Mouse (Mus musculus) liver, embryonic 14.5 days (tissue): ENCODE data around the gene Ifrd1. TPM values are rescaled to one million over a fixed set of nuclear protein-coding genes. Genes with fewer than 3 reads are reported as not detected.
A peak's percentile ranks its signal among the peaks of the same experiment; 100 is the strongest.

Experiments used
- ATAC-seq: fragments of 200-750 bp; cut with Nextera tagmentation; 2 replicates; pipeline ENCODE4 v1.8.0; 2017; ENCODE audit warnings: moderate number of reproducible peaks, mild to moderate bottlenecking, moderate library complexity; ENCODE audit not compliant: insufficient read depth
- DNase-seq, 3 experiments: peaks; one replicate each; pipeline ENCODE4 v3.0.0-alpha.2; 2012 to 2013; ENCODE audit warnings: low read depth in 3 of 3, low spot score in 3 of 3
- H3K27ac ChIP-seq: fragments of 300-500 bp; sonication (generic); 2 replicates; pipeline ENCODE4 v1.5.1; 2014; ENCODE audit warnings: moderate library complexity, mild to moderate bottlenecking, control low read depth, inconsistent platforms
- H3K27me3 ChIP-seq: fragments of 300-500 bp; sonication (generic); 2 replicates; pipeline ENCODE4 v1.6.1; 2014; ENCODE audit warnings: mild to moderate bottlenecking, low read length, moderate library complexity; ENCODE audit not compliant: control insufficient read depth, insufficient read depth
- H3K36me3 ChIP-seq: fragments of 300-500 bp; sonication (generic); replicated peaks from 2 replicates; pipeline ENCODE4 v1.6.1; 2014; ENCODE audit warnings: low read depth; ENCODE audit not compliant: control insufficient read depth, insufficient read depth
- H3K4me1 ChIP-seq, 2 experiments: fragments of 200-500 bp in 1 of 2; fragments of 300-500 bp in 1 of 2; sonication (generic) in 1 of 2; replicated peaks; 2 replicates each; pipeline ENCODE4 v1.6.1; 2012 to 2014; ENCODE audit warnings: antibody characterized with exemption in 1 of 2, inconsistent platforms in 1 of 2, low read length in 1 of 2; ENCODE audit not compliant: control insufficient read depth in 2 of 2, insufficient read depth in 2 of 2
- H3K4me2 ChIP-seq: fragments of 300-500 bp; sonication (generic); 2 replicates; pipeline ENCODE4 v1.6.1; 2014; ENCODE audit warnings: low read depth, mild to moderate bottlenecking, control low read depth, moderate library complexity
- H3K4me3 ChIP-seq, 2 experiments: fragments of 200-500 bp in 1 of 2; fragments of 300-500 bp in 1 of 2; sonication (generic) in 1 of 2; 2 replicates each; pipeline ENCODE4 v1.5.1; 2012 to 2014; ENCODE audit warnings: low read depth in 2 of 2, low read length in 2 of 2, mild to moderate bottlenecking in 2 of 2, control low read depth in 1 of 2, inconsistent platforms in 1 of 2, moderate library complexity in 1 of 2; ENCODE audit not compliant: insufficient read depth in 1 of 2
- H3K9ac ChIP-seq: fragments of 300-500 bp; sonication (generic); replicated peaks from 2 replicates; pipeline ENCODE4 v1.6.1; 2014; ENCODE audit warnings: mild to moderate bottlenecking, control low read depth, moderate library complexity
- H3K9me3 ChIP-seq: fragments of 300-500 bp; sonication (generic); 2 replicates; pipeline ENCODE4 v1.6.1; 2016; ENCODE audit warnings: low read length, mixed read lengths; ENCODE audit not compliant: control insufficient read depth
- CTCF ChIP-seq: IDR thresholded peaks from 2 replicates; pipeline ENCODE4 v1.5.1; 2016; ENCODE audit warnings: antibody characterized with exemption, low read depth, control low read depth
- EP300 ChIP-seq: IDR thresholded peaks from 2 replicates; pipeline ENCODE4 v1.6.1; 2016; ENCODE audit warnings: antibody characterized with exemption, low read depth
- WGBS: fragments of 180-500 bp; shearing (Covaris S2); extraction: QIAGEN DNeasy Blood & Tissue Kit; methylation state at CpG from one replicate; pipeline ENCODE4 v1.1.7; 2014; ENCODE audit not compliant: insufficient replicate concordance; 5-methylcytosine and 5-hydroxymethylcytosine counted together
- polyA plus RNA-seq, 2 experiments: library from polyadenylated mRNA; depleted of rRNA in 1 of 2; stranded (reverse) in 1 of 2; unstranded in 1 of 2; fragments of >200 nt; fragmentation: Nextera tagmentation in 1 of 2; extraction: Ambion mirVana in 1 of 2; gene quantifications; 2 replicates each; pipeline versions ENCODE4 v1.2.1 to v1.2.3; 2012 to 2014

Gene Ifrd1
- polyA plus RNA-seq, 2 experiments: 14.1 to 53.2 TPM

- H3K4me3 ChIP-seq: no peak overlapping the region
- DNase-seq (no peak), ATAC-seq (no peak)
- WGBS: 73% methylated on average over 3 of the region's 3 CpGs
- H3K36me3 ChIP-seq: peaks cover 68% of the 10 kb centered on the region
- H3K27me3 ChIP-seq: no peaks in the 10 kb centered on the region
- TF ChIP-seq EP300 (no peak), CTCF (no peak)
- no peak overlapping the region for H3K4me2 ChIP-seq
- H3K27ac ChIP-seq: no peak overlapping the region
- no peaks in the 10 kb centered on the region for H3K4me1 ChIP-seq
- H3K9me3 ChIP-seq: no peaks in the 10 kb centered on the region
- H3K9ac ChIP-seq: no peak overlapping the region
These were observed 39.3 kb downstream of the Ifrd1 start for GRCm38 (mm10) chr12:40209049-40209448.

- DNase-seq: no peak
- Histone ChIP-seq H3K9me3 (no peaks in the 10 kb centered on the region), H3K4me2 (no peak overlapping the region), H3K27ac (no peak overlapping the region), H3K9ac (no peak overlapping the region), H3K36me3 (peaks cover 67% of the 10 kb centered on the region), H3K4me3 (no peak overlapping the region), H3K27me3 (no peaks in the 10 kb centered on the region), H3K4me1 (no peaks in the 10 kb centered on the region)
- no peak for ATAC-seq
- no peak for TF ChIP-seq EP300
- TF ChIP-seq CTCF: no peak
- 79% methylated on average over 4 of the region's 4 CpGs for WGBS
These were observed 40.4 kb downstream of the Ifrd1 start for GRCm38 (mm10) chr12:40207909-40208308.

GRCm38 (mm10) chr12:40202161-40203035, 45.9 kb downstream of the Ifrd1 start:
- Histone ChIP-seq H3K9ac (no peak overlapping the region), H3K27ac (no peak overlapping the region), H3K4me2 (no peak overlapping the region), H3K4me3 (no peak overlapping the region), H3K4me1 (no peaks in the 10 kb centered on the region), H3K9me3 (no peaks in the 10 kb centered on the region), H3K36me3 (peaks cover 49% of the 10 kb centered on the region), H3K27me3 (no peaks in the 10 kb centered on the region)
- TF ChIP-seq EP300 (no peak), CTCF (no peak)
- 83% methylated on average over 7 of the region's 7 CpGs for WGBS
- ATAC-seq (no peak), DNase-seq (no peak)

- peaks cover 39% of the 10 kb centered on the region for H3K36me3 ChIP-seq
- no peaks in the 10 kb centered on the region for H3K4me1 ChIP-seq
- DNase-seq: no peak
- no peaks in the 10 kb centered on the region for H3K9me3 ChIP-seq
- H3K9ac ChIP-seq: no peak overlapping the region
- no peak overlapping the region for H3K27ac ChIP-seq
- 82% methylated on average over 6 of the region's 6 CpGs for WGBS
- H3K4me3 ChIP-seq: no peak overlapping the region
- H3K4me2 ChIP-seq: no peak overlapping the region
- no peak for ATAC-seq
- no peaks in the 10 kb centered on the region for H3K27me3 ChIP-seq
- TF ChIP-seq CTCF: no peak
- TF ChIP-seq EP300: no peak
These were observed 47.6 kb downstream of the Ifrd1 start for GRCm38 (mm10) chr12:40200484-40201235.

GRCm38 (mm10) chr12:40199795-40200402, 48.4 kb downstream of the Ifrd1 start:
- Histone ChIP-seq H3K36me3 (peaks cover 31% of the 10 kb centered on the region), H3K4me1 (no peaks in the 10 kb centered on the region), H3K4me3 (no peak overlapping the region), H3K9ac (no peak overlapping the region), H3K27me3 (no peaks in the 10 kb centered on the region), H3K9me3 (no peaks in the 10 kb centered on the region), H3K4me2 (no peak overlapping the region), H3K27ac (no peak overlapping the region)
- TF ChIP-seq EP300: no peak
- TF ChIP-seq CTCF: peak; percentile 86
- ATAC-seq: no peak
- 44% methylated on average over 7 of the region's 7 CpGs for WGBS
- peak in 1 of 3 experiments; percentile 19 for DNase-seq
